Mouse (Mus musculus): ENCODE results near the gene Gm49321.

DNA sequence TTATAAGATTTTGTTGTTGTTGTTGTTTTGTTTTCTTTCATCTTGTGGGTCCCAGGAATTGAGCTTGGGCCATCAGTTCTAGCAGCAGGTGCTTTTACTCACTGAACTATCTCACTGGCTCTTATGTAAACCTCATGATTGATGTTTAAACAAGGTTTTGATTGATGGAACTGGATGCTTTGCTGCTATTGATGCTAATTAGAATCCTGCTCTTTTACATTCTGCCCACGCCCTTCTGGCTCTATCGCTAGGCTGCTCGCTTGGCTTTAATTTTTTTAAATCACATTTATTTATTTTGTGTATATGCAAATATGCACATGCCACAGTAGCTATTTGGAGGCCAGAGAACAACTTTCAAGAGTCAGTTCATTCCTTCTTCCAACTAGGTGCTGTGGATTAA, 20.2 kb downstream of the Gm49321 start:
- TF ChIP-seq POLR2A (IDR thresholded peaks at IDR 0.05; ENCODE audit: low read depth, low read length) (no peak), CTCF (IDR thresholded peaks at IDR 0.05; ENCODE audit: borderline replicate concordance, insufficient read depth, low read length) (no peak)
